Mouse (Mus musculus) testis, adult 2 months (tissue): ENCODE measurements at regions not wholly inside any gene's neighbourhood (a gene's known extent, or its start where the extent isn't known, plus 50 kb on each side); places are given as distances from the start of the nearest gene placed in this dataset.

Experiments
- CTCF ChIP-seq: fragments of 200-500 bp; IDR thresholded peaks from 2 replicates; pipeline ENCODE4 v1.5.1; 2012; ENCODE audit warnings: low read depth, mild to moderate bottlenecking, inconsistent platforms, low read length, moderate library complexity; ENCODE audit not compliant: control insufficient read depth, insufficient read depth, insufficient replicate concordance
- POLR2A ChIP-seq: fragments of 200-500 bp; IDR thresholded peaks from 2 replicates; pipeline ENCODE4 v1.6.1; 2012; ENCODE audit warnings: low read depth, mild to moderate bottlenecking, inconsistent platforms, low read length, moderate library complexity; ENCODE audit not compliant: control insufficient read depth

DNA sequence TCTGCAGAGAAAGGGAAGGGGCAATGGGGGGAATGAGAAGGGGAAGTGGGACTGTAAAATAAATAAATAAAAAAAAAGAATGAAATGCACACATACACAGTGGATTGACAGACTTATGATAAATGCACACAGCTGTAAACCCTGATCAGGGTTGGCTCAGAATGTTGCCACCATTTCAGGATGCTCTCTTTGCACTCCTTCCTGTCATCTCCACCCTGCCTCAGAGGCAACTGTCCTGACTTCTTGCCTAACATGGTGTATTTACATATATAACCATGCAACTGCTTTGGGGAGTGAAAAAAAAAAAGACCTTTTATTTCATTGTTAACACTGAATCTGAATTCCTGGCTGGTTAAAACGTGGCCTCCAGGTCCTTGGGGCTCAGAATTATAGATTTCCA lies 149.4 kb downstream of the Kcnrg start:
- TF ChIP-seq CTCF (no peak), POLR2A (no peak)
